Mouse (Mus musculus) left cerebral cortex, adult 2 months (tissue): ENCODE results near the gene Syt16. TPM values are rescaled to one million over a fixed set of nuclear protein-coding genes. Genes with fewer than 3 reads are reported as not detected.

ENCODE experiments used
- DNase-seq, 2 experiments: peaks; one replicate each; pipeline ENCODE4 v3.0.0; 2021 to 2022; ENCODE audit warnings: low spot score in 2 of 2, mixed read lengths in 1 of 2; ENCODE audit errors: extremely low spot score in 1 of 2
- H3K27ac ChIP-seq: fragments of 200-600 bp; 2 replicates; pipeline ENCODE4 v1.8.1; 2022
- H3K4me3 ChIP-seq: fragments of 200-600 bp; 2 replicates; pipeline ENCODE4 v1.8.1; 2022
- CTCF ChIP-seq: fragments of 200-600 bp; IDR thresholded peaks from 2 replicates; pipeline ENCODE4 v1.8.1; 2022; ENCODE audit warnings: antibody characterized with exemption, mild to moderate bottlenecking, moderate library complexity
- intact Hi-C: fragments of 180-260 bp; cut with DNase I; formaldehyde crosslinking; loops from one replicate; pipeline ENCODE4 v1.15.1; 2025
- long read RNA-seq, 2 experiments: library from polyadenylated mRNA; stranded (forward); transcript quantifications; one replicate each; pipeline ENCODE4 v2.0.0; 2021; ENCODE audit warnings: borderline mapping rate in 2 of 2
- total RNA-seq, 2 experiments: library from RNA; stranded (reverse); gene quantifications; 2 replicates each; pipeline ENCODE4 v1.2.3; 2021

Gene Syt16
- 10 to 100 TPM; 78.1 to 82.7 TPM for total RNA-seq
- long read RNA-seq, experiment 1, full-length matches to known transcripts, result 105 of 249 reads
- long read RNA-seq, experiment 1, partial matches to known transcripts, result 17 of 249 reads
- long read RNA-seq, experiment 1, other reads (novel, unspliced or antisense), result 127 of 249 reads
- long read RNA-seq, experiment 2, full-length matches to known transcripts, result 66 of 137 reads
- long read RNA-seq, experiment 2, partial matches to known transcripts, result 7 of 137 reads
- long read RNA-seq, experiment 2, other reads (novel, unspliced or antisense), result 64 of 137 reads

- no peak for TF ChIP-seq CTCF
- intact Hi-C loops, result no loop called here
- Histone ChIP-seq H3K27ac (peak within 1 kb of the TSS; percentile 96), H3K4me3 (peak within 1 kb of the TSS; percentile 59)
- peak; percentile 66 to 75 for DNase-seq
Observed at GRCm38 (mm10) chr12:73997297-73998127, at the start of gene Syt16. TSS of gene Syt16 (plus strand) at chr12:73997661.

- no peak for TF ChIP-seq CTCF
- Histone ChIP-seq H3K27ac (no peak overlapping the region), H3K4me3 (no peak overlapping the region)
- DNase-seq, result no peak
- intact Hi-C loops, result loop anchor here (5.0 kb wide), 1 partner anchor 344 kb away; no protein-coding TSS in a partner anchor
Observed at GRCm38 (mm10) chr12:73948415-73948814, 49.0 kb upstream of the Syt16 start.

- intact Hi-C loops, result loop anchor here (5.0 kb wide), 1 partner anchor 343 kb away; no protein-coding TSS in a partner anchor
- TF ChIP-seq CTCF, result no peak; the same call in 1 of the 2 replicates
- Histone ChIP-seq H3K27ac (peak overlapping the region; percentile 70), H3K4me3 (peak overlapping the region; percentile 51)
- peak; percentile 34 to 69 for DNase-seq
Observed at GRCm38 (mm10) chr12:73949318-73950058, 48.0 kb upstream of the Syt16 start.

- peak overlapping the region; percentile 33 for H3K4me3 ChIP-seq
- intact Hi-C loops, result no loop called here
- H3K27ac ChIP-seq, result no peak overlapping the region
- TF ChIP-seq CTCF, result no peak; the same call in 1 of the 2 replicates
- peak in 1 of 2 experiments; percentile 24 for DNase-seq
Observed at GRCm38 (mm10) chr12:73952879-73953278, 44.6 kb upstream of the Syt16 start.

- no peak for TF ChIP-seq CTCF
- no peak overlapping the region for H3K27ac ChIP-seq
- H3K4me3 ChIP-seq, result peak overlapping the region; percentile 33
- intact Hi-C loops, result no loop called here
- no peak for DNase-seq
Observed at GRCm38 (mm10) chr12:73953420-73954186, 43.9 kb upstream of the Syt16 start.

- H3K4me3 ChIP-seq, result no peak overlapping the region
- TF ChIP-seq CTCF, result no peak
- H3K27ac ChIP-seq, result no peak overlapping the region
- intact Hi-C loops, result no loop called here
- no peak for DNase-seq
Observed at GRCm38 (mm10) chr12:73954785-73955184, 42.7 kb upstream of the Syt16 start.

- no peak for TF ChIP-seq CTCF
- H3K27ac ChIP-seq, result no peak overlapping the region
- H3K4me3 ChIP-seq, result no peak overlapping the region
- intact Hi-C loops, result no loop called here
- DNase-seq, result no peak
Observed at GRCm38 (mm10) chr12:73957676-73958075, 39.8 kb upstream of the Syt16 start.

GRCm38 (mm10) chr12:73958830-73959229, 38.6 kb upstream of the Syt16 start:
- no peak for TF ChIP-seq CTCF
- Histone ChIP-seq H3K27ac (no peak overlapping the region), H3K4me3 (no peak overlapping the region)
- DNase-seq, result no peak
- intact Hi-C loops, result no loop called here

GRCm38 (mm10) chr12:73964291-73965281, 32.9 kb upstream of the Syt16 start, which contains the start of gene Snapc1:
TSS of gene Snapc1 (plus strand) at chr12:73964481.
- Histone ChIP-seq H3K27ac (peak within 1 kb of the TSS; percentile 89), H3K4me3 (peak within 1 kb of the TSS; percentile 95)
- DNase-seq, result peak; percentile 97 to 99
- TF ChIP-seq CTCF, result no peak
- intact Hi-C loops, result loop anchor here (5.0 kb wide), 1 partner anchor 257 kb away; no protein-coding TSS in a partner anchor

- Histone ChIP-seq H3K4me3 (no peak overlapping the region), H3K27ac (no peak overlapping the region)
- no peak for TF ChIP-seq CTCF
- intact Hi-C loops, result no loop called here
- no peak for DNase-seq
Observed at GRCm38 (mm10) chr12:73969142-73969541, 28.3 kb upstream of the Syt16 start.
